Mouse (Mus musculus) megakaryocyte, embryonic 14.5 days (primary cell): Measurements from ENCODE around the gene Dctn5.

Source experiments
- FLI1 ChIP-seq: IDR thresholded peaks from 2 replicates; pipeline ENCODE4 v1.6.1; 2012; ENCODE audit warnings: low read length, inconsistent platforms, mixed read lengths
- GATA1 ChIP-seq: IDR thresholded peaks from 3 replicates; pipeline ENCODE4 v1.6.1; 2012; ENCODE audit warnings: mixed read lengths, low read length, inconsistent platforms, borderline replicate concordance

GRCm38 (mm10) chr7:122160037-122160436 is 27.2 kb downstream of the Dctn5 start:
- no peak for TF ChIP-seq GATA1
- TF ChIP-seq FLI1: no peak
